Mouse (Mus musculus) forebrain, embryonic 15.5 days (tissue): ENCODE data around the gene Pxmp4. TPM values are rescaled to one million over a fixed set of nuclear protein-coding genes. Genes with fewer than 3 reads are reported as not detected.

Experiments
- ATAC-seq: fragments of 200-750 bp; cut with Nextera tagmentation; replicated peaks from 2 replicates; pipeline ENCODE4 v1.8.0; 2017; ENCODE audit warnings: mild to moderate bottlenecking, moderate TSS enrichment, moderate library complexity
- H3K27ac ChIP-seq: fragments of 300-500 bp; sonication (generic); replicated peaks from 2 replicates; pipeline ENCODE4 v1.5.1; 2015; ENCODE audit warnings: mild to moderate bottlenecking, inconsistent platforms
- H3K27me3 ChIP-seq: fragments of 300-500 bp; sonication (generic); 2 replicates; pipeline ENCODE4 v1.6.1; 2015; ENCODE audit warnings: inconsistent platforms
- H3K36me3 ChIP-seq: fragments of 300-500 bp; sonication (generic); 2 replicates; pipeline ENCODE4 v1.6.1; 2015; ENCODE audit warnings: mild to moderate bottlenecking, inconsistent platforms
- H3K4me1 ChIP-seq: fragments of 300-500 bp; sonication (generic); 2 replicates; pipeline ENCODE4 v1.6.1; 2015; ENCODE audit warnings: inconsistent platforms
- H3K4me2 ChIP-seq: fragments of 300-500 bp; sonication (generic); replicated peaks from 2 replicates; pipeline ENCODE4 v1.6.1; 2015; ENCODE audit warnings: mild to moderate bottlenecking, inconsistent platforms
- H3K4me3 ChIP-seq: fragments of 300-500 bp; sonication (generic); 2 replicates; pipeline ENCODE4 v1.5.1; 2015; ENCODE audit warnings: mild to moderate bottlenecking, inconsistent platforms
- H3K9ac ChIP-seq: fragments of 300-500 bp; sonication (generic); replicated peaks from 2 replicates; pipeline ENCODE4 v1.6.1; 2015; ENCODE audit warnings: mild to moderate bottlenecking, inconsistent platforms
- H3K9me3 ChIP-seq: fragments of 300-500 bp; sonication (generic); 2 replicates; pipeline ENCODE4 v1.6.1; 2016; ENCODE audit warnings: inconsistent platforms
- WGBS: fragments of 180-500 bp; shearing (Covaris S2); methylation state at CpG from one replicate; pipeline ENCODE4 v1.1.7; 2015; ENCODE audit warnings: mixed read lengths; 5-methylcytosine and 5-hydroxymethylcytosine counted together
- polyA plus RNA-seq: library from polyadenylated mRNA; unstranded; fragments of >200 nt; fragmentation: Nextera tagmentation; extraction: Ambion mirVana; gene quantifications from 2 replicates; pipeline ENCODE4 v1.2.1, GENCODE M21; 2015

Pxmp4 gene
- polyA plus RNA-seq, 1 experiment from 2014 or later = 13.4 TPM

DNA sequence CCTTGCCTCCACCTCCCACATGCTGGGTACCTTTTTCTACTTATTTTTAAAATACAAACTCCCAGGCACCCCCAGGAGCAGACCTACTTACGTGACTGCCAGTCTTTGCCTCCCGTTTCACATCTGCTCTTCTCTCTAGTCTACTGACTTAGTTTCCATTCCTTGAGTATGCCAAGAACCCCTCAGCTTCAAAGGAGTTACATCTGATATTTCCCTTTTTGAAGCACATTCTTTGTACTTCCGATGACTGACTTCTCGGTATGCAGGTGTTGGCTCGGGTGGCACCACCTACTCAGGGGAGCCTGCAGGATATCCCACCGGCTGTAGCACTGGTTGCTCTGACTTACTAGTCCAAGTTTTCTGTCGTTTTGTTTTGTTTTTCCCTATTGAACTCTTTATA lies 648 bp upstream of the Pxmp4 start:
- H3K4me3 ChIP-seq = peak overlapping the region; percentile 68
- 47% methylated on average over 7 of the region's 7 CpGs for WGBS
- ATAC-seq = no peak; the same call in 1 of the 2 replicates

DNA sequence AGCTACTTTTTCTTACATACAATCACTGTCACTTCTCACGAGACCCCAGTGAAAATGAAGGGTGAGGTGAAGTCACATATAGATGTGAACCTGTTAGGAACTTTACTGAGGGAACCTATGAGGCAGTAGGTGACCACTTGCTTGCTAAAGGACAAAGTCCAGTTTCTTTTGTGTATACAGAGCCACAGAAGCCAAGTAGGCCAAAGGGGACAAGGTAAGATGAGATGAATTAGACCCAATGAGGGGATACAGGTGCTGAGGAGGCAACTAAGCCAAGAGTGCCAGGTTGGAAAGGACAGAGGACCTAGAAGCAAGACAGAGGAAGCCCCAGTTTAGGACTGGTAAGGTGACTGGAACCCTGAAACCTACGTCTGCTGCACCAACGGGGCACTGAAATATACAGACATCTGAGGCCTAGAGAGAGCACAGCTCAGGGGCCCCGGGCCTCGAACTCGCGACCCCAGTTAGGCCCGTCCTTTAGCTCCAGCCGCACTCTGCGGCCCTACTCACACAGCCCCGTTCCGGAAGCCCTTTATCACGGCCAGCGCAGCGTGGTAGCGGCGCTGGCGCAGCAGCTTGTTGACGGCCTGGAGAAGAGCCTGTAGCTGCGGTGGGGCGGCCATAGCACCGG lies 386 bp downstream of the Pxmp4 start:
- Histone ChIP-seq H3K36me3 (no peaks in the 10 kb centered on the region), H3K27ac (0 out of 2 replicates have a peak overlapping the region, but pooled peaks have one; percentile 53), H3K27me3 (no peaks in the 10 kb centered on the region), H3K4me1 (peaks cover 14% of the 10 kb centered on the region), H3K9me3 (no peaks in the 10 kb centered on the region), H3K4me3 (peak overlapping the region; percentile 68), H3K9ac (peak overlapping the region; percentile 78), H3K4me2 (peak overlapping the region; percentile 64)
- 21% methylated on average over 22 of the region's 22 CpGs for WGBS
- peak; percentile 65 for ATAC-seq

More for the DNA sequence above, 648 bp upstream of the Pxmp4 start:
- peak overlapping the region; percentile 64 for H3K4me2 ChIP-seq
- H3K36me3 ChIP-seq = no peaks in the 10 kb centered on the region
- peaks cover 14% of the 10 kb centered on the region for H3K4me1 ChIP-seq
- no peaks in the 10 kb centered on the region for H3K9me3 ChIP-seq
- H3K9ac ChIP-seq = no peak overlapping the region
- no peak overlapping the region for H3K27ac ChIP-seq
- H3K27me3 ChIP-seq = no peaks in the 10 kb centered on the region

DNA sequence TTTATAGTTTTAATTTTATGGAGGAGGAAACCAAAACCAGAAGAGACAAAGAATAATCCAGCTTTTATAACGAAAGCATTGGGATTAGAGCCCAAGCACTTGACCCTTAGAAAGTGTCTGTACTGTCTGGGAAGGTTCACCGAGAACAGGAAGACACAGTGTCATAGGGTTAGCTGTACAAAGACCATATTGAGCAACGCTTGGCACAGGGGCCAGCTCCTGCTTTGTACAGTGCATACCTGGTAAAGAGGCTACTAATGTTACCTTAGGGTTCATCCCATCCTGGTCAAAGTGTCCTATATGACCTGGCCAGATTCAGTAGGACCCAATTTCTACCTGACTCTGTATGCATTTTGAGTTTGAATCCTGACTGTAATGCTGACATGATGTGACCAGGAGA lies 2.2 kb downstream of the Pxmp4 start:
- 72% methylated on average over 3 of the region's 3 CpGs for WGBS
- H3K9me3 ChIP-seq = no peaks in the 10 kb centered on the region
- no peak overlapping the region for H3K9ac ChIP-seq
- no peaks in the 10 kb centered on the region for H3K27me3 ChIP-seq
- H3K4me3 ChIP-seq = no peak overlapping the region
- H3K27ac ChIP-seq = no peak overlapping the region
- ATAC-seq = no peak
- no peak overlapping the region for H3K4me2 ChIP-seq
- no peaks in the 10 kb centered on the region for H3K36me3 ChIP-seq
- peaks cover 14% of the 10 kb centered on the region for H3K4me1 ChIP-seq

DNA sequence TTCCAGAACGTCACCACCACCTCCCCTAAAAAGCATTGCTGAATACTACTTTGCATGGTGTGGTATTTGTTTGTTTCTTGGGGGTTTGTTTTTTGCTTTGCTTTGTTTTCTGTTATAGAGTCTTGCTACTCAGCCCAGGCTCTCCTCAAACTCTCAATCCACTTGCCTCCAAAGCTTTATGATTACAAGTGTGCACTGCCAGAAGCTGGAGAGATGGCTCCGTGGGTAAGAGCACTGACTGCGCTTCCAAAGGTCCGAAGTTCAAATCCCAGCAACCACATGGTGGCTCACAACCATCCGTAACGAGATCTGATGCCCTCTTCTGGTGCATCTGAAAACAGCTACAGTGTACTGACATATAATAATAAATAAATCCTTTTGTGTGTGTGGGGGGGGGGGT lies 2.9 kb downstream of the Pxmp4 start:
- Histone ChIP-seq H3K27me3 (no peaks in the 10 kb centered on the region), H3K36me3 (no peaks in the 10 kb centered on the region), H3K4me2 (no peak overlapping the region), H3K27ac (no peak overlapping the region), H3K4me1 (peaks cover 14% of the 10 kb centered on the region), H3K9me3 (no peaks in the 10 kb centered on the region), H3K4me3 (no peak overlapping the region), H3K9ac (no peak overlapping the region)
- no peak for ATAC-seq
- WGBS = 71% methylated on average over 6 of the region's 6 CpGs

DNA sequence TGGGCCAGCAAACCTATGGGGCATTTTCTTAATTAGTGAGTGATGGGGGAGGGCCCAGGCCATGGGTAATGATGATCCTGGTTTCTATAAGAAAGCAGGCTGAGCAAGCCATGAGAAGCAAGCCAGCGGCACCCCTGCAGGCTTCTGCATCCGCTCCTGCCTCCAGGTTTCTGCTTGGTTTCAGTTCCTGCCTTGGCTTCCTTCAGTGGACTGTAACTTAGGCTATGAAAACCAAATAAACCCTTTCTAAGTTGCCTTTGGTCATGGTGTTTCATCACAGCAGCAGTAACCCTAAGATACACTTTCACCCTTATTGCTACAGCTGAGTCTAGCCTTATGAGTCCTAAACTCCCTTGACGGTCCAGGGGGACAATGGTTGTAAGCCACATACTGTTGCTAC lies 6.1 kb downstream of the Pxmp4 start:
- Histone ChIP-seq H3K9me3 (no peaks in the 10 kb centered on the region), H3K4me1 (no peaks in the 10 kb centered on the region), H3K27ac (no peak overlapping the region), H3K9ac (no peak overlapping the region), H3K4me2 (no peak overlapping the region), H3K27me3 (no peaks in the 10 kb centered on the region), H3K4me3 (no peak overlapping the region), H3K36me3 (no peaks in the 10 kb centered on the region)
- no peak for ATAC-seq
- WGBS = 78% methylated on average over 3 of the region's 3 CpGs

DNA sequence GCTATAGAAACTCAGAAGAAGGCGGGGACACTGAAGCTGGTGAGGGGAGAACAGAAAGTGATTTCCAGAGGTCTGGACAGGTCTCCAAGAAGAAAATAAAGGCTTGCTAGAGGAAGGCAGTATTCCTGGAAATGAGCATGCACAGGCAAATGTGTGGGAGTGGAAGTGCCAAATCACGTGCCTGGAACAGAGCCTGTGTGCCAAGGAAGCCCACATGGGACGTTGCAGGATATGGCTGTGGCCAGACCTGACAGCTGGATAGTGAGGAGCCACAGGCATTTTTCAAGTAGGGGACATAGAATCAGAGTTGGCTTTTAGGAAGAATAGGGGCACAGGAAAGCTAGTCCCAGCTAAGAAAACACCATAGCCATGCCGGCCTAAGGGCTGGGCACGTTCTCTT lies 7.7 kb downstream of the Pxmp4 start:
- Histone ChIP-seq H3K4me2 (no peak overlapping the region), H3K9ac (no peak overlapping the region), H3K36me3 (no peaks in the 10 kb centered on the region), H3K27ac (no peak overlapping the region), H3K9me3 (no peaks in the 10 kb centered on the region), H3K4me1 (no peaks in the 10 kb centered on the region), H3K27me3 (no peaks in the 10 kb centered on the region), H3K4me3 (no peak overlapping the region)
- ATAC-seq = no peak
- WGBS = 79% methylated on average over 5 of the region's 5 CpGs

DNA sequence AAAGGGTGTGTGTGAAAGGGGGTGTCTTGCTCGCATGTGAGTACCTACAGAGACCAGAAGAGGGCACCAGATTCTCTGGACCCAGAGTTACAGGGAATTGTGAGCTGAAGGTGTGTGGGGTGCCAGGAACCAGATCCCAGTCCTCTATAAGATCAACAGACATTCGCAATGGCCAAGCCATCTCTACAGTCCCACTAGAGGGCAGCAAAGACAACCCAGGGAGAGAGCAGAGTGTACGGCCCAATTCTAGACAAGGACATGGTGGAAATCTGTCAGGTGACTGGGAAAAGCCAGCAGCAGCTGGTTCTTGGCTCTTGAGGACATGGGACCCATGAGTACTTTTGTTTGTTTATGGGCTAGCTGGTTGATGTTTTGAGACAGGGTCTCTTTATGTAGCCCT lies 10.5 kb downstream of the Pxmp4 start:
- WGBS = 69% methylated on average over 3 of the region's 3 CpGs
- no peak overlapping the region for H3K27ac ChIP-seq
- H3K36me3 ChIP-seq = no peaks in the 10 kb centered on the region
- H3K9ac ChIP-seq = no peak overlapping the region
- no peak overlapping the region for H3K4me3 ChIP-seq
- H3K27me3 ChIP-seq = no peaks in the 10 kb centered on the region
- H3K4me2 ChIP-seq = no peak overlapping the region
- H3K9me3 ChIP-seq = no peaks in the 10 kb centered on the region
- H3K4me1 ChIP-seq = no peaks in the 10 kb centered on the region
- no peak for ATAC-seq

DNA sequence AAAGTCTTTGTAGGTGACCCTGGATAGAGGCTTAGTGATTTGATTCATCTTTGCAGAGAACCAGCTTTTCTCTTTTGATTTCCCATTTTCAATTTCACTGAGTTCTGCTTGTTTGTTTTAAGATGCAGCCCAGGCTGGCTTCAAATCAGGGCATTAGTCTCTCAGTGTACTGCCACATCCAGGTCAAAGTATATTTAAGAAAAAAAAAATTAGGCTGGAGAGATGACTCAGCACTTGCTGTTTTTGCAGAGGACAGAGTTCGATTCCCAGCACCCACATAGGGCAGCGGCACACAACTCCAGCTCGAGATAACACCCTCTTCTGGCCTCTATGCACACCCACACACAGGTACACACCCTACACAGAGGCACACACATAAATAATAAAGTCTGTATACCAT lies 12.3 kb downstream of the Pxmp4 start:
- H3K27ac ChIP-seq = no peak overlapping the region
- no peaks in the 10 kb centered on the region for H3K27me3 ChIP-seq
- H3K36me3 ChIP-seq = no peaks in the 10 kb centered on the region
- WGBS = 86% methylated on average over 3 of the region's 3 CpGs
- no peak for ATAC-seq
- H3K4me2 ChIP-seq = no peak overlapping the region
- H3K4me1 ChIP-seq = no peaks in the 10 kb centered on the region
- H3K4me3 ChIP-seq = no peak overlapping the region
- no peak overlapping the region for H3K9ac ChIP-seq
- no peaks in the 10 kb centered on the region for H3K9me3 ChIP-seq

DNA sequence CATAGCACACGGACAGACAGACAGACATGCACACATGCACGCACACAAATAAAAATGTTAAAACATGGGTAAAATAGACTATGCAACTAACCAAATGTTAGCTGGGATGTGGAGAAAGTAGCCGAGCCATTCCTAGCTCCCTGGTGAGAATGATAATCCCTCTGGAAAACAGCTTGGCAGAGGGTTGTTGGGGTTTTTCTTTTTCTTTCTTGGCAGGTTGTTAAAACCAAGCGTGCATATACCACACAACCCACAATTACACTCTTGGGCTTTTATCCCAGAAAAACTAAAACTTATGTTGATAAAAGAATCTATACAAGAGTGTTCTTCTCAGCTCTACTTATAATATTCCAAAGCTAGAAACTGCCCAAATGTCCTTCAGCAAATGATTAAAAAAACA lies 14.5 kb downstream of the Pxmp4 start:
- no peak overlapping the region for H3K4me2 ChIP-seq
- 56% methylated on average over 4 of the region's 4 CpGs for WGBS

DNA sequence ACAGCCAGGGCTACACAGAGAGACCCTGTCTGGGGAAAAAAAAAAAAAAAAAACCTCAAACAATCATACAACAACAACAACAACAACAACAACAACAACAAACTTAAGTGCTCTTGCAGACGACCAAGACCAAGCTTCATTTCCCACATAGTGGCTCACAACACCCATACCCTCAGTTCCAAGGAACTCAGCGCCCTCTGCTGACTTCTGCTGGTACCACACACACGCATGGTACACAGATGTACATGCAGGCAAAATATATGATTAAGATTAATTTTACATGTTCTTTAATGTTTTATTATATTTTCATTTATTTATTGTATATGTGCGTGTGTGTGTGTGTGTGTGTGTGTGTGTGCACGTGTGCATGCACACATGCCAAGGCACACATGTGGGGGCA lies 17.1 kb downstream of the Pxmp4 start:
- Histone ChIP-seq H3K4me3 (no peak overlapping the region), H3K27me3 (no peaks in the 10 kb centered on the region), H3K4me2 (no peak overlapping the region), H3K9ac (no peak overlapping the region), H3K4me1 (peaks cover 32% of the 10 kb centered on the region), H3K9me3 (no peaks in the 10 kb centered on the region), H3K36me3 (no peaks in the 10 kb centered on the region), H3K27ac (no peak overlapping the region)
- ATAC-seq = no peak
- WGBS = 80% methylated on average over 5 of the region's 5 CpGs

More for the DNA sequence above, 14.5 kb downstream of the Pxmp4 start:
- no peaks in the 10 kb centered on the region for H3K36me3 ChIP-seq
- H3K27me3 ChIP-seq = no peaks in the 10 kb centered on the region
- H3K9me3 ChIP-seq = no peaks in the 10 kb centered on the region
- H3K4me1 ChIP-seq = peaks cover 19% of the 10 kb centered on the region
- H3K27ac ChIP-seq = no peak overlapping the region; the same call in 1 of the 2 replicates
- no peak overlapping the region for H3K4me3 ChIP-seq
- H3K9ac ChIP-seq = no peak overlapping the region
- no peak for ATAC-seq

DNA sequence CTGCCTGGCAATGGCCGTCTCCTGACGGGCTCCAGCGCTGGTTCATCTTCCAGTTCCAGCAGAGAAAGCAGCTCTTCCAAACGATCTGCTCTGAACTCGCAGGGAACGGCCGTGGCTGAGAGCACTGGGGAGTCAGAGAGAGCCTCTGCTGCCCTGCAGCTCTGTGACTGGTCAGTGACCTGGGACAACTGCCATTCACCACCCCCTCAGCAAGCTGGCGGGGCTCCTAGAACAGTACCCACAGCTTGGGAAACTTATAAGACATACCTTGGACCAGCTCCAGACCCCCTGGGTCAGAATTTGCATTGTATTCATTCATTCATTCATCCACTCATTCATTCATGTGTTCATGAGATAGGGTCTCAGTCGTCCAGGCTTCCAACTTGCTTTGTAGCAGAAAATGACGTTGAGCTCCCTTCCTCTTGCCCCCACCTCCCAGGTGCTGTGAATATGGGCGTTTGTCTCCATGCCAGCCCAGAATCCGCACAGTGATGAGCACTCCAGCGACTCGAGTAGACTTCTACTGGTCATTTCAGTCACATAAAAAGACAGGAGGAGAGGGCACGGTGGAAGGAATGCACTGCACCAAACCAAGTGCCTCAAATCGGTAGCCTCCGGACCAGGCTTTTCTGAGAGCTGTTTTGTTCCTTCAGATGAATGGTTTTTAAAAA lies 18.4 kb downstream of the Pxmp4 start:
- no peak for ATAC-seq
- 49% methylated on average over 17 of the region's 17 CpGs for WGBS
- Histone ChIP-seq H3K27ac (peak overlapping the region; percentile 88), H3K27me3 (no peaks in the 10 kb centered on the region), H3K9ac (peak overlapping the region; percentile 16; the same call in 1 of the 2 replicates), H3K4me2 (no peak overlapping the region), H3K4me3 (no peak overlapping the region), H3K9me3 (no peaks in the 10 kb centered on the region), H3K36me3 (no peaks in the 10 kb centered on the region), H3K4me1 (peaks cover 32% of the 10 kb centered on the region)

DNA sequence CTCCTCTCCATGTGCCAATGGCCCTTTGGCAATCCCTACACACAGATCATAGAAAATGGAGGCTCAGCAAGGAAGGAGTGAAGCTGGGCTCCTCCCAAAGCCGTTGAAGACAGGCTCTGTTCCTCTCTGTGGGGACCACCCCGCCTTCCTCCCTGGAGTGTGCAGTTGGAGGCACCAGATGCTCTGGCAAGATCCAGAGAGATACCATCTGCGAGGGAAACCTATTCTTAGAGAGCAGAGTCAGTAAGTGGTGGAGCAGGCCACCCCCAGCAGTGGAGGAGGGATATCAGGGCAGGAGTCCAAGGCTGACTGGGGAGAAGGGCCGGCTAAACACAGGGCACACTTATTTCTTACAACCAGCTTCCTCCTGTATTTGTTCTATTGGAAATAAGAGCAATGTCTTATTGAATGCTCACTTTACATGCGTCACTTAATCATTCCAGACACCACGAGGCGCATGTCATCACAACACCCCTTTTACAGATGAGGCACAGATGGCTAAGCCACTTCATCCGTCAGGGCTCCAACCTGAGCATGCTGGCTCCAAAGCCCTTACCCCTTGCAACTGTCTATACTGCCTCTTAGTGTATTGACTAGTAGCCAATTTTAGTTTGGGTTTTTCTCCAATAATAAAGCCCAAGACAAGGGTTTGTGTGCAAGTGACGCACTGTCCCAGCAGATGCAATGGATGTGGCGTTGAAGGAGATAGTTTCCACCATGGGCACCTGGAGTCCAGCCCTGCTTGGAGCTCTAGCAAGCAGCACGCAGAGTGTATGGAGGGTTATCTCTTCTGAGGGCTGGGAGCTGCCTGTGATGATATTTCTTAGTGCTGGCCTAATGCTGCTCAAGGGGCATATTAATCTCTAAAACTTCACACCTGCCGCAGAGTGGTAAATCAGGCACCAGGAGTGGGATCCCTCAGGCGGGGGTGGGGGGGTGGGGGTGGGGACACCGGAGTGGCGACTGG lies 19.3 kb downstream of the Pxmp4 start:
- peak; percentile 95 for ATAC-seq
- 43% methylated on average over 15 of the region's 15 CpGs for WGBS
- no peaks in the 10 kb centered on the region for H3K36me3 ChIP-seq
- peak overlapping the region; percentile 0; the same call in 1 of the 2 replicates for H3K4me2 ChIP-seq
- no peak overlapping the region for H3K4me3 ChIP-seq
- H3K27me3 ChIP-seq = no peaks in the 10 kb centered on the region
- peaks cover 32% of the 10 kb centered on the region for H3K4me1 ChIP-seq
- no peak overlapping the region for H3K9ac ChIP-seq
- H3K27ac ChIP-seq = peak overlapping the region; percentile 88
- no peaks in the 10 kb centered on the region for H3K9me3 ChIP-seq
